Mouse (Mus musculus): ENCODE measurements at regions not wholly inside any gene's neighbourhood (a gene's known extent, or its start where the extent isn't known, plus 50 kb on each side); places are given as distances from the start of the nearest gene placed in this dataset.
"Not testable (repeated sequence)": the region's sequence is repeated elsewhere in the genome, so short reads cannot be mapped to it uniquely, and the experiment has no call there.

DNA sequence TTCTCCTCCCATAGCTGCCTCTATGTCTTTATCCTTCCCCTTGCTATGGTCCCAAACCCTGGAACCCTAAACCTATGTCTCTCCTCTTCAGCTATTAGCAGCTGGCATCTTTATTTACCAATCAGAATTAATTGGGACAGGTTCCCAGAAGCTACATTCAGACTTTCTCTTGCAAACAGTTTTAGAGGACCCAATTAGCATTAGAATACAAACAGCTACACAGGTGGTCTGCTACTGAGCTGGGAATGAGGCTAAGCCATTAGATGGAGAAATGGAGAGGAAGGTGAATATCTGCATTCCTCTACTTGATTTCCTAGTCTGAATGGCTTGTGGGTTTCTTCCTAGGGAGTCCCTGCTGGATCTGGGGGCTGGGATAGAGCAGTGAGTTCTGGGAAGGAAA, 611.9 kb downstream of the A830018L16Rik start:
- DNase-seq (ENCODE audit: low spot score in 2 of 2), result no peak

DNA sequence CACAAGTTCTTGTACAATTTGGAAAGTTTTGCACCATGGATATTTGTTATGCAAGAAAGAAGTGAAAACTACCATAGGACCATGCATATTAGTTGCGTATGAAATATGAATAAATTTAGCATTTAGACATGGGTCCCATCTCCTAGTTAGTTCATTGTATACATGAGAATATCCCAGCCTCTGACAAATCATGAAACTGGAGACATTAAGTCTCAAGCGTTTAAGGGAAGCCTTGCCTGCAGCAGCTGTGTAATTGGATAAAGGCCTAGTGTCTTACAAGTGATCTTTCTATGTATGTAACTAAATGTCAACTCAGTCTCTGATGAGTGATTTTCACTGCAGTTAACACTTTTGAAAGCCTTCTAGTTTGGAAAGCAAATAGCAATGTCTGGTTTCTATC, 613.5 kb downstream of the A830018L16Rik start:
- DNase-seq (ENCODE audit: low spot score in 2 of 2), result no peak

DNA sequence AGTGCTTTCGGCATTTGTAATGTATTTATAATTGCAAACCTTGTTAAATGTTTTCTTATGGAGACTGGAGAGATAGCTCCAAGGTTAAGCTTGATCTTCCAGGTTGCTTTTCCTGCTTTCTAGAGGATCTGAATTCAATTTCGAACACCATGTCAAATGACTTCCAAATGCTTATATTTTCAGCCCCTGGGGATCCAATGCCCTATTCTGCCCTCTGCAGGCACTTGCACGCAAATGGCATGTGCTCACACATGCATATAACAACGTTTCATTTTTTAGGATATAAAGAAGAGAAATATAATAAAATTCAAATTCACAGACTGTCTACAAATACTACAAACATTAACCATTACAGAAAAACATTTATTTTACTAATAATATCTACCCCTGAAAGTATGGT, 614.2 kb downstream of the A830018L16Rik start:
- no peak for DNase-seq (ENCODE audit: low spot score in 2 of 2)

DNA sequence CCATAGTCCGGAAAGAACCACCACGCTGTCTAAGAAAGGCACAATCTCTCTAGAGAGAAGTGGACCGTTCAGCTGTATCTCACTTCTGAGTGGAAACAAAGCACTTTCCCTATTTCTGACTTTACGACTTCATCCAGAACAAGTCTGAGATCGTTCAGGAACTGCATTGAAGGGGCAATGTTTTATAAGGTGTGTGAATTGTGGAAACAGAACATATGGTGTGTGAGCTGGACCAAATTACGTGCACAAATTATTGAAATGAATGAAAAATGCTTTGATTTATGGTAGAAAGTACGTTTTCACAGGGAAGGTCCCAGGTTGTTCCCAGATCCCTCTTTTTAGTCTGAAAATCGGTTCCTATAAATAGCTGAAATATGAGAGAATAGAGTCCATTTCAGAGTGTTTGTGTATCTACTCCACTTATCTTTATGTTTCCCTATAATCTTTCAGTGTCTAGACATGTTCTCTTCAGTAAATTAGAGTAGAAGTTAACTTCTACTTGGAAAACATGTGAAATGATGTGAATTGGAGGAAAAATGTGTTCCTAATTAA, 638.1 kb downstream of the A830018L16Rik start:
- no peak for DNase-seq (ENCODE audit: low spot score in 2 of 2)

DNA sequence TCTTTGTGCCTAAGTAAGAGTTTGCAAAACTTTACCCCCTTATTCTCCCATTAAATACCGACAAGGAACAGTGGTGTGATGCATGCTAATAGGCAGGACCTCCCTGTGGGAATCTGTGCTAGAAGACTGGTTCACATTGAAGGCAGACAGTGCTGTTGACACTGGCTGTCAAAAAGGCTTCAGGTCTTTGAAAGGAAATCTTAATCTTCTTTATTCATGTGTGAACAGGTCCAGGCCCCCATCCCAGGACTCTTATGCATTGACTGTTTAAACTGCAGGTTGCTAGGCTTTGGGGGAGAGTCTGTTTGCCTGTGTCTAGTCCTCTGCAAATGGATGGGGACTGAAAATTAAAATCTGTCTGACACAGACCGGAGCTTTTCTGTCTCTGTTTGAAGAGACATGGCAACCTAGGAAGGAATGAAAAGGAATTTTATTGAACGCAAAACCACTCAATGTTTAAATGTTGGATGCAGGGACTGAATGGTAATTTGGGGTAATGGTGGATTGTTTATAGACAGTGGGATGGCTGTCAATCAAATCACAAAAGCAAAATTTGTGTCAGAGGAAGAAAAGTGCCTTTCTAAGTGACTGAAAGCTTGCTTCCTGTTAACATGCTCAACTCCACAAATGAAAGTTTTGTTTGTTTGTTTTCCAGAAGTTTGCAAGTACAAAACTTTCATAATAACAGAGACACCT, 642.1 kb downstream of the A830018L16Rik start:
- no peak for DNase-seq (ENCODE audit: low spot score in 2 of 2)

DNA sequence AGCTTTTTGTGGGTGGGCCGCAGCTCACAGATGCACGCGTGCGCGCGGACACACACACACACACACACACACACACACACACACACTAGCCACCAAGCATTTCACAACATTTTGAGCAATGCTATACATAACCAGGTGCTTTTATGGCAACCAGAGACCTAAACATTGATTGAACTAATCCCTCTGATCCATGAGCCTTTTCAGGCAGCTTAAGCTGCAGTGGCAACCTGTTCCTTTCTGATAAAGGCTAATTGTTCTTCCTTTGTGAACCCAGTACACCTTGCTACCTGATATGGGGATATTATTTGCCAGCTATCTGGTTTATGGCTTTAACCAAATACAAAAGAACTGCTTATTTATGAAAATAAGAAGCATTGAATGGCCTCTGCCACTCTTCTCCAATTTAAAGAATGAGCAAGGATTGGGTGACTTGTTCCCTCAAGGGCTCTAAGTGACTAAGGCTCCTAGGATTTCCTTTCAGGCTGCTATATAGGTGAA, 651.2 kb downstream of the A830018L16Rik start:
- DNase-seq (ENCODE audit: low spot score in 2 of 2), result no peak

DNA sequence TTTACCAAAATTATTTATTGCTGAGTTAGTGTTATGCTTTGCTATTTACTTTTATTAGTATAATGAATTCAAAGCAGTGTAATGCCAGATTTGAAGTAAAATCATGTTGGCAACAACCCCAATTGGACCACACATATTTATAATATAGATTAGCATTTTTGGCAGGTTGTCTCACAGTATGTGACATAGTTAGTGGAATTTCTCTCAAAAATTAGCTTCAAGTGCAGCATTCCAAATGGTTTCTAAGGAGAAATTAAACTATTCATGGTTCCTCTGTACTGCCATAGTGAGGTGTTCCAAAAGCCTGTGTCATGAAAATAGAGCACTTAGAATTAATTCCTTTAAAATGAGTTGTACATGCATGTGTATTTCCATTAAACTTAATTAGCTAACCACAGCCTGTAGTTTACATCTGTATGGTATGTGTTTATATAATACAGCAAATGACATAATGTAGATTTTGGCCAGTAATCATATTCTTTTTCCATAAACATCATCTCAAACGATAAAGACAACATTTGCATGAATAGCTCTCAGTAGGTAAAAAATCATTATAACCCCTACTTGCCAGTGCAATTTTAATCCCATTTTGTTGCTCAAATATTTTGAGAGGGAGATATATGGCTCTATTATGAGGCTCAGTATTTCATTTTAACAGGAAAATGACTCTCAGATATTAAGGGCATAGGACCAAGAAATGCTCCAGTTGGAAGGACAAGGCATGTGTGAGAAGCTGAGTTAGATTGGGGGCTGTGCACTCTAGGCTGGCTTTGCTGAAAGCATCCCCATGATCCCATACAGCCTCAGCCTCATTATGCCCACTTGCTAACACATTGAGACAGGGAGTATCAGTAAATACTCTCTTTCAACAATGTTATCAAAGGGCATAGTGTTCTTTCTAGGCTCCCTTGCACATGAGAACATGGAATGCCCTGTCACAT, 678.9 kb downstream of the A830018L16Rik start:
- DNase-seq (ENCODE audit: low spot score in 2 of 2), result no peak

DNA sequence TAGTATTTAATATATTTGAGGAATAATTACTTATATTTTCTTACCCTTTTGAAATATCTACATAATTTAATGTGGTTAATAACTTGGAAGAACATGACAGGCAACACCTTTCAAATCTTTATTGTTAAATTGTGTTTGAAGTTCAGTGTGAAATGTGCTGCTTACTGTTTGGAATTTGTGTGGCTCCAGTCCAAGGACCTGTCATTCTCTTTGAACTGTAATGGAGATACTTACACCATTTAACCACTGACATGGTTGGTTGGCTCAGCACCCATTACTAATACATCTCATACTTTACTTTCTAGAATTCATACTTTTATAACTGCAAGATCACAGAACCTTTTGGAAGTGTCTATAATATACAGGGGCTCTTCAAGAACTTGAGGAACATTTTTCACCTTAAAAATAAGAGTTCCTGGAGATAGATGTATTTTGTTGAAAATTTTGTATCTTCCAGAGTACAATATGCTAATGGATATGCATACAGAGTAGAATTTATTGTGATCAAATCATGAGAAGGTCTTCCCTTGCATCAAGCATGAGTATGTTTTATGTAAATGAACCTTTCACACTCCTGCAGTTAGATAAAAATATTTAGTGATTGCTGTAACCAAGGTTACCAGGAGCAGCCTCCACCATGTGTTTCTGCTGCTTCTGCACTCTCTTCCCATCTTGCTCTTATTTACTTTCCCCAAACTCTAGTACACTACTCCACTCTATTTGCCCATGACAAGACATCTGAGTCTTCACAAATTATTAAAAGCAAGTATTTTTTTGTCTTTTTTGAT, 701.3 kb downstream of the A830018L16Rik start:
- no peak for DNase-seq (ENCODE audit: low spot score in 2 of 2)

DNA sequence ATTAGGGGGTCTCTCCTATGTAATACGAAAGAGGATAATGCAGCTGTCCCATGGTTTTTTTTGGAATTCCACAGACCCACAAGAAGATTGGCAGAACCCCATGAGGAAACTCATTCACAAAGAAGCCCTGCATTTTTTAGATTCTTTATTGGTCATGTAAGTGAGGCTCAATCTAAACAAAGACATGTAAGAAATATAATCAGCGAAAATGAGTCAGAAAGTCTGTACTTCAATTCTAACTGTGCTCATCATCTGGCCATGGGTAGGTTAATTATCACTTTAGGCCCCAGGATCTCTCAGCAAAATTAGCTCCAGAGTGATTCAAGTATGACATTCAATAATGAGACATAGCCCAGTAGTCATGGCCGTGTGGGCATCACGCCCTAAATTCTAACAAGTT, 703.2 kb downstream of the A830018L16Rik start:
- DNase-seq (ENCODE audit: low spot score in 2 of 2), result no peak

DNA sequence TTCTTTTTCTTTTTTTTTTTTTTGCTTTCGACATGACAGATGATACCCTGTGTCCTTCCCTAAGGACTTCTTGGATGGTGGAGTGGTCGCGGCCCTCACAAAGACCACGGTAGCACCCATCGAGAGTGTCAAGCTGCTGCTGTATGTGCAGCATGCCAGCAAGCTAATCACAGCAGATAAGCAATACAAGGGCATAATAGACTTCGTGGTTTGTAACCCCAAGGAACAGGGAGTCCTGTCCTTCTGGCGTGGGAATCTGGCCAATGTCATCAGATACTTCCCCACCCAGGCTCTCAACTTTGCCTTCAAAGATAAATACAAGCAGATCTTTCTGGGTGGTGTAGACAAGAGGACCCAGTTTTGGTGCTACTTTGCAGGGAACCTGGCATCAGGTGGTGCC, 707.0 kb downstream of the A830018L16Rik start:
- DNase-seq (ENCODE audit: low spot score in 2 of 2), result no peak

DNA sequence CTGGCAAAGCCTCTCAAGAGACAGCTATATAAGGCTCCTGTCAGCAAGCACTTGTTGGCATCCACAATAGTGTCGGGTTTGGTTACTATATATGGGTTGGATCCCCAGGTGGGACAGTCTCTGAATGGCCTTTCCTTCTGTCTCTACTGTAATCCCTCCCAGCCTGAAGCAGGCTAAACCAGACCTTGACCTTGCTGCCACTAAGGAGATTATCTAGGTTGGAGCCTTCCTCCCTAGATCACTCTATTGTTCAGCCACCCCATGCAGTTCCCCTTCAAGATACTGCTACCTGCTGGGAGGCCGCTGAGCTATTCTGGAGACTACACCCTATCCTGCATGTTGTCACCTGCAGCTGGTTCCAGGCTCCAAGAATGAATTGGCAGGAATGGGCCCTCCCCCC, 712.7 kb downstream of the A830018L16Rik start:
- not testable (repeated sequence) for DNase-seq (ENCODE audit: low spot score in 2 of 2)

DNA sequence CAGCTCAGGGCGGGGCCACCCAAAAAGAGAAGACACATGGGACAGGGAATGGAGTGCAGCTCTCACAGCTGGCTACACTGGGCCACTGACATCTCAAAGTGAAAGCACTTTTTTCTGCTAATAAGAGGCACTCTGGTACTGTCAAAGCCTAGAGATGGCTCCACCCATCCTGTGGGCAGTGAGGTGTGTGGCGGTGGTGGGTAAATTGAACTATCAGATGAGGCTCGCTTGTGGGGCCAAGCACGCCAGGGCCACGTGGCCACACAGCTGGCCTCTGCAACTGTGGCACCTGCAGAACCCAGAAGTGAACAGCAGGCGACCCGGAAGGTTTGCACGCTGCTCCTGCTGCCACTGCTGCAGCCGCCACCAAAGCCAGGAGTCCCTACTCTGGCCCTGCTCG, 756.6 kb downstream of the A830018L16Rik start:
- DNase-seq (ENCODE audit: low spot score in 2 of 2), result no peak

DNA sequence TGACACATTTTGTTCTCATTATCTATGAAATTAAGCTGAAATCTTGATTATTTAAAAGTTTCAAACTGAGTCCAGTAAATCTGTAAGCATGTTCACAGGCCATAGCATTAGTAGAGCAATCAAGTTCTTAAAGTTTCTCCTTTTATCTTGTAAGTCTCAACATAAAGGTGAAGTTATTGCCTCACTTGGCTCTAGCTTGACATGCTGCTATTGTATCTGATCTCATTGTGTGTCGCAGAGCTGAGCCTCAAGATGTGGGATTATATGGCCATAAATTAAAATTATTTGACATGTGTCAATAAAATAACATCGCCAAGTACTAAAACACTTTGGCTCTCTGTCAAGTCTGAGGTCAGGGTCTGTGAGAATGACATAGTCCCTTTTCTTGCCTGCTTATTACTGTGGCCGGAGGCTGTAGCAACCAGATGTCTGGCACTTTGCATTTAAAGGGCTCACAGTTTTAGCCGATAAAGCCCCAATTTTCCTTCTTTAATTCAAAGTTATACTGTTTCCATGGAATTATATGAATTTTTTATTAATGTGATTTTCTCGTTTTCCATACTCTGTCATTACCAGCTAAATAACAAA, 775.8 kb downstream of the A830018L16Rik start:
- no peak for DNase-seq (ENCODE audit: low spot score in 2 of 2)

DNA sequence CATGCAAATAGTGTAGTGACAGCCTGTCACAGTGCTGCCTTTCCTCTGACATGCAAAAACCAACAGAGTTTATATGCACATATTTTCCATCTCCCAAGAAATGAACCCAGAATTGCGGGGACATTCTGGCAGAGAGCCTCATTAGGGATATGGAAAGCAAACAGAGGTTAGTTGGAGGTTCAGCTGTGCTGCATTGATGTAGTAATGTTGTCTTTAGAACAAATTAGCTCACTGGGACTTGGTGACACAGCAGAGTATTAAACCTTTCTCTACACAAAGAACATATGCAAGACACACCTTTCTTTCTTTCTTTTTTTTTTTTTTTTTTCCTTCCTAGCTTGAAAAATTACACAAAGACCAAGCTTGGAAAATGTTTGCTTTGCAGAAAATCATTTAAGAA, 778.7 kb downstream of the A830018L16Rik start:
- DNase-seq (ENCODE audit: low spot score in 2 of 2), result no peak

DNA sequence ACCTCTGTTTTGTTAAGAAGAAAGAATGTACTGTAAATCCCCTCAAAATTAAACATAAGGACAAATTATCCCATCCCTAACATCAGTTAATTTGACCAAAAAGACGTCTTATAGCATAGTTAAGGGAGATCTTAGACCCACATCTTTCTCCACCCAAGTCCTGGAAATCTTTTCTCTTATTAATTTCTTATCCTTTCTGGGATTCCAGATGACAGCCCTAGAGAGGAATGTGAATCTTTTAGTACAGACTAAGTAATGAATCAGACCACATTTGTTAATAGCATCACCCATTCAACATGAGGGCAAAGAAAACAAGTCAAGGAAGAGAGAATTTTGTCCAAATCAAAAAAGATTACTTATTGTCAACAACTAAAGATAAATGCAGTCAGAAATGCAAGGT, 817.2 kb downstream of the A830018L16Rik start:
- DNase-seq (ENCODE audit: low spot score in 2 of 2), result no peak

DNA sequence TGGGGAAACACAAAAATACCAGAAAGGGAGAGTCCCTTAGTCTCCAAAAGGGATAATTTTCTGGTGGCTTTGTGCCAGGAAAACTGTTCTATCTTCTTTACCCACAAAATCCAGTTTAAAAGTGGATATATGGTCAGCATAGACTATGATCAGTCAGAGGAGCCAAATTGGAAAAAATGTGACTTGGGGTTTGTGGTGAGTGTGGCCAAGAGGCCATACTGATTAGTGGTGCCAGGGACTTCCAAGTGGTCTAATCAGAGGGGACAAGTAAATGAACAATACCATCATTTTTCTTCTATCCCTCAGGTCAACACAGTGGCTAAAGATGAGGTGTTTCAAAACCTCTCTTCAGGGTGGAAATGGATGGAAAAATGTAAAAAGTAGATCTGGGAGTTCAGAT, 828.2 kb downstream of the A830018L16Rik start:
- DNase-seq (ENCODE audit: low spot score in 2 of 2), result no peak

DNA sequence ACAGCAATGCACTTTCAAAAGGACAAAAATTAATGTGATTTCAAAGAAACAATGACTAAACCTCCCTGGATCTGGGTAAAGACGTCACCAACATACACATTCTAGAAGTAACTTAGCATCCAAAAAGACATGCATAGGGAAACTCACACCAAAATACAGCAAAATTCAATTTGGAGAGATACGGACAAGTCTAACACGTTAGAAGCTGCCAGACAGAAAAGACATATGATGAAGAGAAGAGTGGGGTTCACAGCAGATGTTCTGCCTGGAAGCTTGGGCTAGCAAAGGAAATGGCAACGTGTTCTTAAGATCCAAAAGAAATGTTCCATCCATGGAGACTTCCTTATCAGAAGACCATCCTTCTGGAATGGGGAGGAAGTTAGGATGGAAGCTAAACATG, 868.6 kb downstream of the A830018L16Rik start:
- no peak for DNase-seq (ENCODE audit: low spot score in 2 of 2)

DNA sequence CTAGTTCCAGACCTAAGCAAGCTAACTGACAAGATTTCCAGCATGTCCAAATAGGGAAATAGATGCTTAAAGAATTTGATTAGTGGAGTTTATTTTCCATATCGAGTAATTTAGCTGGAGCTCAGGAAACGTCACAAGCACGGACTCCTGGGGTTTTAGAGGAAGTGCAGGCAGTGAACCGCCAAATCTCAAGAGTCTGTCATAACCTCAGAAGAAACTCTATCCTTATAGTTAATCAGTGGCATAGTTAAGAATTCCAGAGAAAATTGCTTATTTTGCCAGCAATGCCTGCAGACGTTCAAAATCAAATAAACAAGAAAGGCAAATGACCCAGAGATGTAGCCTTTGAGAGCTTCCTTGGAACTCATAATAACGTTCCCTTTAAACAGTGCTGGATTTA, 871.6 kb downstream of the A830018L16Rik start:
- DNase-seq (ENCODE audit: low spot score in 2 of 2), result no peak

DNA sequence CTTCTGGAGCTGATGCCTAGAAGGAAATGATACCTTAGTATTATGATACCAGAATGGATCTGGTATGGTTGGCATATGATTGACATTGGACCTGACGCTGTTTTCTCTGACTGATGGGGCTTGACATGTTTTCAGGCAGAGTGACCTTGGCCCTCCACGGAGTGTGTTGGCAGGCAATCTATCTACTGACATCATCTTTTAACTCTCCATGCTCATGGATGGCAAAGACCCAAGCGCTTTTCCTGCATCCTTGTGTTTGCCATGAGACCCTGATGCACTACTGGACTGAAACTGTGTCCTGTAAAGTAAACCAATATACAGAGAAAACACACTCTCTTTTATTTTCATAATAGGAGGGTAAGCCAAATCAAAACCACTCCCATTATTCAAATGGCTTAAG, 872.1 kb downstream of the A830018L16Rik start:
- DNase-seq (ENCODE audit: low spot score in 2 of 2), result no peak

DNA sequence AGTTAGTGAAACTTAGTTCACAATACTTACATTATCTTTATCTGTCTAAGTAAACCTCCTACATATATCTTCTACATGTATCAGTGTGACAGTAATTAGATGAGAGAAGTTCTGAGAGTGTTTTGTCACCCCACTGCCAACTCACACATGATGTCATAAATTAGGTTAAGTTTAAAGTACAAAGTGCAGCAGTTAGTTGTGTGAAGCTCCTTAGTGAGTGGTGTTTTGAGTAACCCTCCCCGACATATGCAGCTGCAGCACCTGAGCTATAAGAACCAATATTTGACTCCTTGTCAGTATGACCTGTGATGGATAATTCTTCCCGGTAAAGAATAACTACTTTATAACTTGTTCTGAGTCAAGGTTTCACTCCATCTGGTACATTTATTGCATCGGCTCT, 874.6 kb downstream of the A830018L16Rik start:
- DNase-seq (ENCODE audit: low spot score in 2 of 2), result no peak

DNA sequence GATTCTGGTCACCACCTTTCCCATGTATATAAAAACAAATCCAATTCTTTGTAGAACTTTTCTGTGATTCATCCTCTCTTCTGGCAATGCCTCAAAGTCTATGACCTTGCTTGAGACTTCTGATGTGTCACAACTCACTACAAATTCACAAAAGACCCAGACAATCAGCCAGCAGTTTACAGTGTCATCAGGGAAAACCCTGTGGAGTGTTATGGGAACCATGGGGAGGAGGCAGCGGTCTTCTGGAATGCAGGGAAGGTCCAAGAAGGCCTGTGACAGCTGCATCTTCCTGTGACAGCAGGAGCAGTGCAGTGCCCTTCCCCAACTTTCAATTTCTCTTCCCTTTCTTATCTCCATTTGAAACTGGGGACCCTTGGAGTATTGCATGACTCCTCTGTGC, 877.9 kb downstream of the A830018L16Rik start:
- DNase-seq (ENCODE audit: low spot score in 2 of 2), result no peak

Measured in urinary bladder, adult 18-20 months (tissue).